Mouse (Mus musculus): ENCODE data around the gene Slco2a1. TPM values are rescaled to one million over a fixed set of nuclear protein-coding genes. Genes with fewer than 3 reads are reported as not detected.

Slco2a1 gene
- total RNA-seq, 1 experiment from 2014 or later = not detected

Other genes starting within 250 kb of the Slco2a1 start
- gene Ryk, start 153.8 kb upstream of the Slco2a1 start, total RNA-seq (2017) = 7.0 and 8.8 TPM in 2 replicates
- gene Rab6b, start 123.1 kb downstream of the Slco2a1 start, total RNA-seq (2017) = 0.82 and 2.1 TPM in 2 replicates
- gene Srprb, start 213.4 kb downstream of the Slco2a1 start, total RNA-seq (2017) = 16.2 and 23.6 TPM in 2 replicates
- gene Gm20425, start 241.6 kb downstream of the Slco2a1 start, total RNA-seq (2017) = 4.8 TPM in 1 of 2 replicates, not detected in the other
- gene Trf, start 241.7 kb downstream of the Slco2a1 start, total RNA-seq (2017) = 51.4 and 79.9 TPM in 2 replicates